Mouse (Mus musculus): Measurements from ENCODE around the gene Il19. TPM values are rescaled to one million over a fixed set of nuclear protein-coding genes. Genes with fewer than 3 reads are reported as not detected.

Il19 gene
- polyA plus RNA-seq, 1 experiment from 2014 or later: not detected

Other genes with a start within 250 kb of the Il19 start
- gene Gm29427, start 224.3 kb downstream of the Il19 start, polyA plus RNA-seq (2015; fragmentation: Nextera tagmentation; extraction: Ambion mirVana): not detected in 2 replicates
- 11.8 and 14.9 TPM in 2 replicates for gene Yod1, start 222.8 kb downstream of the Il19 start, polyA plus RNA-seq (2015; fragmentation: Nextera tagmentation; extraction: Ambion mirVana)
- 9.2 and 10.1 TPM in 2 replicates for gene Pfkfb2, start 210.9 kb downstream of the Il19 start, polyA plus RNA-seq (2015; fragmentation: Nextera tagmentation; extraction: Ambion mirVana)
- gene AA986860, start 208.1 kb downstream of the Il19 start, polyA plus RNA-seq (2015; fragmentation: Nextera tagmentation; extraction: Ambion mirVana): 12.7 and 14.3 TPM in 2 replicates
- 0.62 and 0.67 TPM in 2 replicates for gene Fcamr, start 139.2 kb downstream of the Il19 start, polyA plus RNA-seq (2015; fragmentation: Nextera tagmentation; extraction: Ambion mirVana)
- 0.08 TPM in 2 replicates for gene Pigr, start 113.4 kb downstream of the Il19 start, polyA plus RNA-seq (2015; fragmentation: Nextera tagmentation; extraction: Ambion mirVana)
- gene Fcmr, start 74.4 kb downstream of the Il19 start, polyA plus RNA-seq (2015; fragmentation: Nextera tagmentation; extraction: Ambion mirVana): not detected in 2 replicates
- gene Il24, start 52.7 kb downstream of the Il19 start, polyA plus RNA-seq (2015; fragmentation: Nextera tagmentation; extraction: Ambion mirVana): not detected in 2 replicates
- gene Il20, start 28.7 kb downstream of the Il19 start, polyA plus RNA-seq (2015; fragmentation: Nextera tagmentation; extraction: Ambion mirVana): not detected in 2 replicates
- gene Il10, start 79.7 kb upstream of the Il19 start, polyA plus RNA-seq (2015; fragmentation: Nextera tagmentation; extraction: Ambion mirVana): not detected in 2 replicates
- gene Mapkapk2, start 157.7 kb upstream of the Il19 start, polyA plus RNA-seq (2015; fragmentation: Nextera tagmentation; extraction: Ambion mirVana): 42.8 and 44.4 TPM in 2 replicates
- 4.6 and 7.1 TPM in 2 replicates for gene Dyrk3, start 198.2 kb upstream of the Il19 start, polyA plus RNA-seq (2015; fragmentation: Nextera tagmentation; extraction: Ambion mirVana)
- gene Eif2d, start 213.1 kb upstream of the Il19 start, polyA plus RNA-seq (2015; fragmentation: Nextera tagmentation; extraction: Ambion mirVana): 59.2 and 66.0 TPM in 2 replicates